Mouse (Mus musculus) stomach, embryonic 15.5 days (tissue): ENCODE data around the gene Zfp617. TPM values are rescaled to one million over a fixed set of nuclear protein-coding genes. Genes with fewer than 3 reads are reported as not detected.

Experiments
- ATAC-seq: fragments of 200-750 bp; cut with Nextera tagmentation; 2 replicates; pipeline ENCODE4 v1.8.0; 2017; ENCODE audit warnings: low read depth, moderate number of reproducible peaks, moderate TSS enrichment; ENCODE audit not compliant: insufficient read depth, low FRiP score
- H3K27ac ChIP-seq: fragments of 300-500 bp; sonication (generic); 2 replicates; pipeline ENCODE4 v1.5.1; 2015; ENCODE audit warnings: mild to moderate bottlenecking, inconsistent platforms
- H3K27me3 ChIP-seq: fragments of 300-500 bp; sonication (generic); replicated peaks from 2 replicates; pipeline ENCODE4 v1.6.1; 2015; ENCODE audit warnings: inconsistent platforms
- H3K36me3 ChIP-seq: fragments of 300-500 bp; sonication (generic); 2 replicates; pipeline ENCODE4 v1.6.1; 2015; ENCODE audit warnings: inconsistent platforms
- H3K4me1 ChIP-seq: fragments of 300-500 bp; sonication (generic); 2 replicates; pipeline ENCODE4 v1.6.1; 2015; ENCODE audit warnings: inconsistent platforms
- H3K4me2 ChIP-seq: fragments of 300-500 bp; sonication (generic); 2 replicates; pipeline ENCODE4 v1.6.1; 2015; ENCODE audit warnings: mild to moderate bottlenecking, inconsistent platforms
- H3K4me3 ChIP-seq: fragments of 300-500 bp; sonication (generic); replicated peaks from 2 replicates; pipeline ENCODE4 v1.5.1; 2015; ENCODE audit warnings: inconsistent platforms
- H3K9ac ChIP-seq: fragments of 300-500 bp; sonication (generic); 2 replicates; pipeline ENCODE4 v1.6.1; 2015; ENCODE audit warnings: inconsistent platforms
- H3K9me3 ChIP-seq: fragments of 300-500 bp; sonication (generic); 2 replicates; pipeline ENCODE4 v1.6.1; 2016; ENCODE audit warnings: inconsistent platforms
- WGBS: fragments of 180-500 bp; shearing (Covaris S2); methylation state at CpG from one replicate; pipeline ENCODE4 v1.1.7; 2015; 5-methylcytosine and 5-hydroxymethylcytosine counted together
- polyA plus RNA-seq: library from polyadenylated mRNA; unstranded; fragments of >200 nt; fragmentation: Nextera tagmentation; extraction: Ambion mirVana; gene quantifications from 2 replicates; pipeline ENCODE4 v1.2.1, GENCODE M21; 2015

The Zfp617 gene
- polyA plus RNA-seq, 1 experiment from 2014 or later: 21.9 TPM

- Histone ChIP-seq H3K36me3 (peaks cover under 1% of the 10 kb centered on the region; the same call in 1 of the 2 replicates), H3K9ac (no peak overlapping the region), H3K4me2 (no peak overlapping the region), H3K4me3 (no peak overlapping the region), H3K27ac (no peak overlapping the region), H3K4me1 (no peaks in the 10 kb centered on the region), H3K27me3 (no peaks in the 10 kb centered on the region), H3K9me3 (no peaks in the 10 kb centered on the region)
- ATAC-seq: no peak
Observed at GRCm38 (mm10) chr8:71960483-71960882, 52.0 kb downstream of the Zfp617 start.

GRCm38 (mm10) chr8:71961796-71962195, 53.4 kb downstream of the Zfp617 start:
- 83% methylated on average over 5 of the region's 5 CpGs for WGBS
- no peak for ATAC-seq
- Histone ChIP-seq H3K27ac (no peak overlapping the region), H3K4me3 (no peak overlapping the region), H3K27me3 (no peaks in the 10 kb centered on the region), H3K4me1 (no peaks in the 10 kb centered on the region), H3K9me3 (no peaks in the 10 kb centered on the region), H3K4me2 (no peak overlapping the region), H3K9ac (no peak overlapping the region), H3K36me3 (peaks cover 11% of the 10 kb centered on the region)

- H3K9me3 ChIP-seq: no peaks in the 10 kb centered on the region
Observed at GRCm38 (mm10) chr8:71964051-71964450, 55.6 kb downstream of the Zfp617 start.

GRCm38 (mm10) chr8:71965166-71965565, 56.7 kb downstream of the Zfp617 start:
- Histone ChIP-seq H3K4me1 (no peaks in the 10 kb centered on the region), H3K9me3 (no peaks in the 10 kb centered on the region), H3K4me3 (no peak overlapping the region), H3K36me3 (peaks cover 33% of the 10 kb centered on the region), H3K27ac (no peak overlapping the region), H3K4me2 (no peak overlapping the region), H3K9ac (no peak overlapping the region), H3K27me3 (no peaks in the 10 kb centered on the region)
- no peak for ATAC-seq
- WGBS: 92% methylated on average over 2 of the region's 2 CpGs

More at GRCm38 (mm10) chr8:71964051-71964450, 55.6 kb downstream of the Zfp617 start:
- H3K4me1 ChIP-seq: no peaks in the 10 kb centered on the region
- peaks cover 30% of the 10 kb centered on the region for H3K36me3 ChIP-seq
- 80% methylated on average over 3 of the region's 3 CpGs for WGBS
- H3K27ac ChIP-seq: no peak overlapping the region
- no peak overlapping the region for H3K4me3 ChIP-seq
- no peak overlapping the region for H3K4me2 ChIP-seq
- no peak for ATAC-seq
- no peaks in the 10 kb centered on the region for H3K27me3 ChIP-seq
- no peak overlapping the region for H3K9ac ChIP-seq

GRCm38 (mm10) chr8:71966411-71966810, 58.0 kb downstream of the Zfp617 start:
- Histone ChIP-seq H3K9me3 (no peaks in the 10 kb centered on the region), H3K4me3 (no peak overlapping the region), H3K4me1 (no peaks in the 10 kb centered on the region), H3K27me3 (no peaks in the 10 kb centered on the region), H3K4me2 (no peak overlapping the region), H3K9ac (no peak overlapping the region), H3K36me3 (peaks cover 33% of the 10 kb centered on the region), H3K27ac (no peak overlapping the region)
- ATAC-seq: no peak

GRCm38 (mm10) chr8:71967261-71967660, 58.8 kb downstream of the Zfp617 start:
- Histone ChIP-seq H3K27ac (no peak overlapping the region), H3K36me3 (peaks cover 33% of the 10 kb centered on the region), H3K4me1 (no peaks in the 10 kb centered on the region), H3K27me3 (no peaks in the 10 kb centered on the region), H3K4me3 (no peak overlapping the region), H3K9ac (no peak overlapping the region), H3K9me3 (no peaks in the 10 kb centered on the region), H3K4me2 (no peak overlapping the region)
- 90% methylated on average over 5 of the region's 5 CpGs for WGBS
- ATAC-seq: no peak

- Histone ChIP-seq H3K27ac (no peak overlapping the region), H3K4me2 (no peak overlapping the region), H3K4me3 (no peak overlapping the region), H3K9ac (no peak overlapping the region), H3K9me3 (no peaks in the 10 kb centered on the region), H3K4me1 (no peaks in the 10 kb centered on the region), H3K36me3 (peaks cover 33% of the 10 kb centered on the region), H3K27me3 (no peaks in the 10 kb centered on the region)
- ATAC-seq: no peak
- WGBS: 92% methylated on average over 6 of the region's 6 CpGs
Observed at GRCm38 (mm10) chr8:71968100-71968499, 59.7 kb downstream of the Zfp617 start.

- Histone ChIP-seq H3K4me2 (no peak overlapping the region), H3K4me3 (no peak overlapping the region), H3K4me1 (no peaks in the 10 kb centered on the region), H3K9me3 (no peaks in the 10 kb centered on the region), H3K9ac (no peak overlapping the region), H3K36me3 (peaks cover 33% of the 10 kb centered on the region), H3K27me3 (no peaks in the 10 kb centered on the region), H3K27ac (no peak overlapping the region)
- no peak for ATAC-seq
- 79% methylated on average over 6 of the region's 6 CpGs for WGBS
Observed at GRCm38 (mm10) chr8:71968636-71969035, 60.2 kb downstream of the Zfp617 start.

GRCm38 (mm10) chr8:71971945-71972344, 63.5 kb downstream of the Zfp617 start:
- WGBS: 57% methylated on average over 1 of the region's 1 CpGs
- H3K4me3 ChIP-seq: no peak overlapping the region
- H3K27ac ChIP-seq: no peak overlapping the region

GRCm38 (mm10) chr8:71974211-71974610, 65.8 kb downstream of the Zfp617 start:
- no peak overlapping the region for H3K4me3 ChIP-seq
- WGBS: 82% methylated on average over 3 of the region's 3 CpGs
- ATAC-seq: no peak
- H3K36me3 ChIP-seq: 0 out of 2 replicates have a peak, but pooled peaks cover 2% of the 10 kb centered on the region
- no peak overlapping the region for H3K4me2 ChIP-seq
- H3K4me1 ChIP-seq: no peaks in the 10 kb centered on the region
- H3K27ac ChIP-seq: no peak overlapping the region
- H3K27me3 ChIP-seq: no peaks in the 10 kb centered on the region
- no peaks in the 10 kb centered on the region for H3K9me3 ChIP-seq
- H3K9ac ChIP-seq: no peak overlapping the region

More at GRCm38 (mm10) chr8:71971945-71972344, 63.5 kb downstream of the Zfp617 start:
- no peaks in the 10 kb centered on the region for H3K9me3 ChIP-seq
- ATAC-seq: no peak
- H3K36me3 ChIP-seq: peaks cover 21% of the 10 kb centered on the region; the same call in 1 of the 2 replicates
- H3K9ac ChIP-seq: no peak overlapping the region
- H3K27me3 ChIP-seq: no peaks in the 10 kb centered on the region
- no peaks in the 10 kb centered on the region for H3K4me1 ChIP-seq
- H3K4me2 ChIP-seq: no peak overlapping the region

GRCm38 (mm10) chr8:71981032-71981431, 72.6 kb downstream of the Zfp617 start:
- no peaks in the 10 kb centered on the region for H3K4me1 ChIP-seq
- no peaks in the 10 kb centered on the region for H3K9me3 ChIP-seq
- no peaks in the 10 kb centered on the region for H3K27me3 ChIP-seq
- no peak for ATAC-seq
- 31% methylated on average over 2 of the region's 2 CpGs for WGBS
- H3K27ac ChIP-seq: no peak overlapping the region
- no peak overlapping the region for H3K4me3 ChIP-seq
- no peaks in the 10 kb centered on the region for H3K36me3 ChIP-seq
- H3K4me2 ChIP-seq: no peak overlapping the region
- no peak overlapping the region for H3K9ac ChIP-seq

GRCm38 (mm10) chr8:71981456-71981855, 73.0 kb downstream of the Zfp617 start:
- Histone ChIP-seq H3K27ac (no peak overlapping the region), H3K36me3 (no peaks in the 10 kb centered on the region), H3K4me1 (no peaks in the 10 kb centered on the region), H3K9ac (no peak overlapping the region), H3K9me3 (no peaks in the 10 kb centered on the region), H3K4me3 (no peak overlapping the region), H3K27me3 (no peaks in the 10 kb centered on the region), H3K4me2 (no peak overlapping the region)
- 68% methylated on average over 4 of the region's 4 CpGs for WGBS
- no peak for ATAC-seq
